Mouse (Mus musculus) adipocyte (in vitro differentiated cells): Measurements from ENCODE around the gene Slc2a10.

ENCODE experiments used
- DNase-seq: peaks from one replicate; pipeline ENCODE4 v3.0.0-alpha.2; 2016; ENCODE audit warnings: low spot score

Gene Slc2a10

GRCm38 (mm10) chr2:165561861-165562260 lies 58.3 kb downstream of the Slc2a10 start:
- no peak for DNase-seq

- DNase-seq = no peak
These were observed 59.9 kb downstream of the Slc2a10 start for GRCm38 (mm10) chr2:165563298-165564058.

GRCm38 (mm10) chr2:165564101-165564500 lies 60.5 kb downstream of the Slc2a10 start:
- DNase-seq = no peak

- DNase-seq = no peak
These were observed 61.0 kb downstream of the Slc2a10 start for GRCm38 (mm10) chr2:165564620-165565019.

- no peak for DNase-seq
These were observed 63.3 kb downstream of the Slc2a10 start for GRCm38 (mm10) chr2:165566898-165567297.

GRCm38 (mm10) chr2:165567820-165568219 lies 64.2 kb downstream of the Slc2a10 start:
- DNase-seq = no peak

GRCm38 (mm10) chr2:165568911-165569310 lies 65.3 kb downstream of the Slc2a10 start:
- no peak for DNase-seq
